Mouse (Mus musculus) lung, adult 2 months (tissue): ENCODE data around the gene Utf1.

Experiments
- CTCF ChIP-seq: fragments of 200-500 bp; IDR thresholded peaks from 2 replicates; pipeline ENCODE4 v1.5.1; 2011; ENCODE audit warnings: mild to moderate bottlenecking, low read length, control low read depth; ENCODE audit not compliant: insufficient read depth
- POLR2A ChIP-seq: fragments of 200-500 bp; IDR thresholded peaks from 2 replicates; pipeline ENCODE4 v1.6.1; 2011; ENCODE audit warnings: low read depth, mild to moderate bottlenecking, control low read depth, low read length, borderline replicate concordance; ENCODE audit errors: extremely low read depth

- TF ChIP-seq CTCF: no peak
- no peak for TF ChIP-seq POLR2A
These were observed 977 bp downstream of the Utf1 start for GRCm38 (mm10) chr7:139944291-139945240.
